ENCODE assay signal across 9 mouse cellular contexts in genomic region chr2:157940586-157941185, GRCm38 (mm10). TPM values are rescaled to one million over a fixed set of nuclear protein-coding genes. Genes with fewer than 3 reads are reported as not detected.
DNase-seq lines count a peak whose midpoint lies in the region; ATAC-seq lines count a peak whose summit lies in the region.
"Had no signal": no experiment of that assay in that cellular context is flagged by ENCODE, and none has a peak within 500 bp of the region (broad histone marks: within the 10 kb centered on the region; RNA-seq: fewer than 3 reads in every experiment).

No protein-coding gene starts in this region.

- H3K9me3 ChIP-seq in kidney, embryonic 16.5 days (ENCODE audit: low read length), result no peaks in the 10 kb centered on the region
- H3K9me3 ChIP-seq in embryonic facial prominence, embryonic 10.5 days, result no peaks in the 10 kb centered on the region
- no peaks in the 10 kb centered on the region for H3K9me3 ChIP-seq in hindbrain, embryonic 15.5 days
- H3K9me3 ChIP-seq in midbrain, embryonic 16.5 days (replicated peaks; ENCODE audit: control insufficient read depth, low read length, poor library complexity, severe bottlenecking), result no peaks in the 10 kb centered on the region
- H3K9me3 ChIP-seq: liver, embryonic 15.5 days had no signal

- ATAC-seq in kidney, embryonic 16.5 days (ENCODE audit: low FRiP score, low TSS enrichment), result no peak
- no peak for ATAC-seq in hindbrain, embryonic 15.5 days (ENCODE audit: low FRiP score, low read depth)
- no peak for ATAC-seq in midbrain, embryonic 16.5 days

- no peak overlapping the region for H3K27ac ChIP-seq in kidney, embryonic 16.5 days (ENCODE audit: low read length)
- no peak overlapping the region for H3K27ac ChIP-seq in embryonic facial prominence, embryonic 10.5 days (replicated peaks)
- peak overlapping the region; percentile 16; the same call in 1 of the 2 replicates for H3K27ac ChIP-seq in hindbrain, embryonic 15.5 days (replicated peaks)
- no peak overlapping the region for H3K27ac ChIP-seq in midbrain, embryonic 16.5 days (ENCODE audit: low read length)
- H3K27ac ChIP-seq: liver, embryonic 15.5 days had no signal

- H3K9ac ChIP-seq in kidney, embryonic 16.5 days (replicated peaks; ENCODE audit: low read length), result no peak overlapping the region
- H3K9ac ChIP-seq in hindbrain, embryonic 15.5 days, result no peak overlapping the region
- 0 out of 2 replicates have a peak overlapping the region, but pooled peaks have one; percentile 0 for H3K9ac ChIP-seq in midbrain, embryonic 16.5 days (ENCODE audit: low read depth, low read length)
- H3K9ac ChIP-seq: liver, embryonic 15.5 days had no signal

- H3K4me1 ChIP-seq in kidney, embryonic 16.5 days (ENCODE audit: insufficient read depth, low read length), result peaks cover 24% of the 10 kb centered on the region
- H3K4me1 ChIP-seq in embryonic facial prominence, embryonic 10.5 days, result peaks cover 32% of the 10 kb centered on the region
- H3K4me1 ChIP-seq in hindbrain, embryonic 15.5 days (replicated peaks), result peaks cover 39% of the 10 kb centered on the region
- peaks cover 20% of the 10 kb centered on the region for H3K4me1 ChIP-seq in midbrain, embryonic 16.5 days (ENCODE audit: control insufficient read depth, insufficient read depth, low read length)

- 3% methylated on average over 18 of the region's 18 CpGs for WGBS in kidney, embryonic 16.5 days
- 6% methylated on average over 18 of the region's 18 CpGs for WGBS in embryonic facial prominence, embryonic 10.5 days
- 5% methylated on average over 18 of the region's 18 CpGs for WGBS in hindbrain, embryonic 15.5 days
- WGBS in midbrain, embryonic 16.5 days, result 7% methylated on average over 18 of the region's 18 CpGs

- DNase-seq in kidney, postnatal 14 days, result no peak
- DNase-seq in embryonic facial prominence, embryonic 10.5 days (ENCODE audit: low spot score), result no peak
- DNase-seq in thymus, postnatal 14 days, result no peak
- no peak for DNase-seq in cerebellum, adult 9-11 months
- no peak for DNase-seq in layer of hippocampus, adult 9-10 months (ENCODE audit: low spot score)

- no peaks in the 10 kb centered on the region for H3K36me3 ChIP-seq in kidney, embryonic 16.5 days (ENCODE audit: insufficient read depth, low read length)
- H3K36me3 ChIP-seq in embryonic facial prominence, embryonic 10.5 days (replicated peaks), result no peaks in the 10 kb centered on the region
- H3K36me3 ChIP-seq in hindbrain, embryonic 15.5 days, result peaks cover 3% of the 10 kb centered on the region; the same call in 1 of the 2 replicates
- H3K36me3 ChIP-seq in midbrain, embryonic 16.5 days (ENCODE audit: control insufficient read depth, insufficient read depth, low read length), result peaks cover 9% of the 10 kb centered on the region; the same call in 1 of the 2 replicates
- H3K36me3 ChIP-seq: liver, embryonic 15.5 days had no signal

- peak overlapping the region; percentile 8; the same call in 1 of the 2 replicates for H3K4me3 ChIP-seq in kidney, embryonic 16.5 days (ENCODE audit: low read length)
- H3K4me3 ChIP-seq in embryonic facial prominence, embryonic 10.5 days, result peak overlapping the region; percentile 46
- H3K4me3 ChIP-seq in hindbrain, embryonic 15.5 days, result no peak overlapping the region
- H3K4me3 ChIP-seq in midbrain, embryonic 16.5 days (ENCODE audit: low read depth, low read length), result no peak overlapping the region
- H3K4me3 ChIP-seq: liver, embryonic 15.5 days had no signal

- H3K27me3 ChIP-seq in kidney, embryonic 16.5 days (ENCODE audit: insufficient read depth, low read length), result peaks cover 28% of the 10 kb centered on the region
- peaks cover 63% of the 10 kb centered on the region for H3K27me3 ChIP-seq in embryonic facial prominence, embryonic 10.5 days (replicated peaks; ENCODE audit: low read depth, poor library complexity, severe bottlenecking)
- no peaks in the 10 kb centered on the region for H3K27me3 ChIP-seq in hindbrain, embryonic 15.5 days
- H3K27me3 ChIP-seq in midbrain, embryonic 16.5 days (ENCODE audit: control insufficient read depth, insufficient read depth, low read depth, low read length), result no peaks in the 10 kb centered on the region

- H3K4me2 ChIP-seq in kidney, embryonic 16.5 days (replicated peaks; ENCODE audit: low read depth, low read length), result peak overlapping the region; percentile 45
- H3K4me2 ChIP-seq in hindbrain, embryonic 15.5 days, result peak overlapping the region; percentile 13
- no peak overlapping the region for H3K4me2 ChIP-seq in midbrain, embryonic 16.5 days (ENCODE audit: low read length)
- H3K4me2 ChIP-seq: liver, embryonic 15.5 days had no signal

RNA-seq across cellular contexts. Expression of gene Vstm2l, which starts 26.2 kb away (rescaled TPM):
- 0.21 and 0.22 TPM in 2 replicates for polyA plus RNA-seq in kidney, embryonic 16.5 days (2015; fragmentation: Nextera tagmentation; extraction: Ambion mirVana)
- 0.21 and 0.46 TPM in 2 replicates for polyA plus RNA-seq in embryonic facial prominence, embryonic 10.5 days (2016; fragmentation: Nextera tagmentation; extraction: Ambion mirVana)
- 32.5 and 40.0 TPM in 2 replicates for polyA plus RNA-seq in hindbrain, embryonic 15.5 days (2015; fragmentation: Nextera tagmentation; extraction: Ambion mirVana)
- polyA plus RNA-seq in midbrain, embryonic 16.5 days (2015; fragmentation: Nextera tagmentation; extraction: Ambion mirVana), result 19.6 and 26.6 TPM in 2 replicates
- polyA plus RNA-seq: liver, embryonic 15.5 days had no signal

Comparison
In these comparisons a context has a peak if more than half of its experiments do, and no peak if none do; other contexts are left out.
1. H3K4me3 ChIP-seq: peak in kidney, embryonic 16.5 days (single experiment) and embryonic facial prominence, embryonic 10.5 days (single experiment); none in hindbrain, embryonic 15.5 days (single experiment) and midbrain, embryonic 16.5 days (single experiment).
2. RNA of gene Vstm2l, which starts 26.2 kb away (polyA plus RNA-seq): 32.5 to 40.0 TPM in hindbrain, embryonic 15.5 days and 19.6 to 26.6 TPM in midbrain, embryonic 16.5 days; 0.21 to 0.46 TPM in embryonic facial prominence, embryonic 10.5 days and 0.21 to 0.22 TPM in kidney, embryonic 16.5 days; every median in the first group is over 10 times any median in the second.